Mouse (Mus musculus) adrenal gland, adult 2 months (tissue): ENCODE data around the gene Gfpt1. TPM values are rescaled to one million over a fixed set of nuclear protein-coding genes. Genes with fewer than 3 reads are reported as not detected.

ENCODE experiments used
- DNase-seq: peaks from one replicate; pipeline ENCODE4 v3.0.0; 2021
- polyA plus RNA-seq: library from polyadenylated mRNA; depleted of rRNA; stranded (reverse); fragments of >200 nt; gene quantifications from 2 replicates; pipeline ENCODE4 v1.2.3, GENCODE M21; 2012
- total RNA-seq, 2 experiments: library from RNA; stranded (reverse); gene quantifications; 2 replicates each; pipeline ENCODE4 v1.2.3; 2021

The Gfpt1 gene
- total and polyA plus RNA-seq, 3 experiments, result 4.3 to 42.4 (median 37.1) TPM

DNA sequence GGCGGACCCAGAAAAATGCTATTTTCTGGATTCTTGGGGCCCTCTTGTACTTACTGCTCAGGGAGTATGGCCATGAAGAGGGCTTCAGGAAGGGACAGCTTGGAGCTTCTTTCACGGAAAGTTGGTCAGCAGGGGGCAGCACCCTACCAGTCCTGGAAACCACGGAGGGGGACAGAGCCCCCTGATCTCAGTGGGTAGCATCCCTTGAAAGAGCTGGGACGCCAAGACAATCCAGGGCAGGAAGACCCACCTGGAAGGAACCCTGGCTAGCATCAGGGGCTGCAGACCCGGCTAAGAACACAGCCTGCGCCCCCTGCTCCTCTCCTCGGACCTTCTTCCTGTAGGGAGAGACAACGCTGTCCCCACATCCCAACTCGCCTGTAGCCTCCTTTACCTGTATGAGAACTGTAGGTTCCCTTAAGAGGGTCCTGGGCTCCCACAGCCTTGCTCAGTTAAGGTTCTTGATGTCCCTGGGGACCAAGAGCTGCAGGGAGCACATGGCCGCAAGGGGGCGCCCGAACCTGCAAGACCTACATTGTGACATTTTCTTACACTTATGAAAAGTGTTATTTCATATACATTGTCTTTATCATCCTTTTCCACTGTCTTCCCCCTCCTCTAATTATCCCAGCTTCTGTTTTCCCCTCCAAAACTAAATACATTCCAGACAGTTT lies 58.8 kb downstream of the Gfpt1 start:
- DNase-seq, result peak; percentile 83

DNA sequence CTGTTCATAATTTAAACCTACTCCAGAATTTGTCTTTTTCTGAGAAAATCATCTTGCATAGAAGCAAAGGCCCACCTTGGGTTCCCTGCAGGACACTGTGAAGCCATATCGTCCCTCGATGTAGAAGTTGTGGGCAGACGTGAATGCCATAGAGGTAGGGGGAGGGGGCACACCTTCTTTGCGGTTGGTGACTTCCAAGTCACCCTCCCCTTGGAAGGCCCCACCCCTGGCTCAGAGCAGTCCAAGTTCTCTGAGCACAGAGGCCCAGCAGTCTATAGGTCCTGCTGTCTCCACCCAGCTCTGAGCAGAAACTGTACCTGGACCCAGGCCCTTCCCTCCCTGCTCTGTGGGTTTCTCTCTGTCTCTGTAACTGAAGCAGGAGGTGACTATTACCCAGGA lies 59.3 kb downstream of the Gfpt1 start:
- peak; percentile 11 for DNase-seq

DNA sequence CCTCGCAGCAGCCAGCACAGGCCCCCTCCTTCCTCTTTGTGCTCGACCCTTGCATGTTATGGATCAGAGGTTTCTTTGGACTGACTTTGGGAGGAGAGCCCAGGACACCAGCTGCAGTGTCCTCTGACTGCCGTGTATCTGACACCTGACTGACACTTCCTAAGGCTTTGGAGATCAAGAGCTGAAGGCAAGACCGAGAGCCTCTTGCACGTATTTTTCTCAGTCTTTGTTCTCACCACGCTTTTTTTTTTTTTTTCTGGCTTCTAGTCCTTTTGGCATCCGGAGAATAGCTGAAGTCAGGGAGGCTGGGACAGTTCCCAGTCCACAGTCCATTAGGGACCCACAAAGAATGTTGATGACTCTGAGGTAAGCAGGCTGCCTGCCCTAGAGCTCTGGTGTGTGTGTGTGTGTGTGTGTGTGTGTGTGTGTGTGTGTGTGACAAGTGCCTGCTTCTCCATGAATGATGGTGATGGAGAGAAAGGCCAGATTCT lies 59.8 kb downstream of the Gfpt1 start:
- DNase-seq, result no peak

DNA sequence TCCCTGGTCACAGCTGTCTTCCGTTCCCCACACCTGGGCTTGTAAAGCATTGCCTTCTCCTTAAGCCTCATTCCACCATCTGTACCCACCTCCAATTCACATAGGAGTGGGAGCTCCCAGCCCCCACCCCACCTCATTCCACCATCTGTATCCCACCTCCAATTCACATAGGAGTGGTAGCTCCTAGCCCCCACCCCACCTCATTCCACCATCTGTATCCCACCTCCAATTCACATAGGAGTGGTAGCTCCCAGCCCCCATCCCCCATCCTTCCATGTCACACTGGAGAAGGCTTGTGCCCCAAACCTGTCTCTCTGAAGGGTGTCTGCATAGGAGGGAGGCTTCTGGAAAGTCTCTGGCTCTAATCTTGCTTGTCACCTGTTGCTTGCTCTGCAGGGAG lies 60.7 kb downstream of the Gfpt1 start:
- no peak for DNase-seq

DNA sequence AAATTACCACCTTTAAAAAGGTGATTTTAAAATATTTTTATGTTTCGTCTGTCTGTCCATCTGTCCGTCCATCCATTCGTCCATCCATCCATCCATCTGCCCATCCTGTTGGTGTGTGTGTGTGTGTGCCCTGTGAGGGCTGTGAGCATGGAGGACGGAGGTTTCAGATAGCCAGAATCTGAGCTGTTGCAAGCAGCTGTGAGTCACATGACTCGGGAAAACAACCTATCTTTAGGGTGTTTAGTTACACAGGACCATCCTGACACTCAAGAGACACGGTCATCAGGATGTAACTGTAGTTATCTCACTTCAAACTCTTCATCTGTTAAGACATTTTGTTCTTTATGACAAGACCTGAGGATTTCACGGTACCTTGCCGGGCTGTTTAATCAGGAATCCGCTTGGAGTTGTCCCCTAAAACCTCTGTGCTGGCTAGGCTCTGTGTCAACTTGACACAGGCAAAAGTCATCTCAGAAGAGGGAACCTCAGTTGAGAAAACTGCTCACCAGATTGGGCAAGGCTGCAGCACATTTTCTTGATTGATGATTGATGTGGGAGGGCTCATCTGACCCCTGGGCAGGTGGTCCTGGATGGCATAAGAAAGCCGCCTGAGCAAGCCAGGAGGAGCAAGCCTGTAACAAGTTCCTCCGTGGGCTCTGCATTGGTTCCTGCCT lies 61.6 kb downstream of the Gfpt1 start, which contains the start of gene D6Ertd527e:
TSS of gene D6Ertd527e (plus strand) at position 624 of the 674 bp plus-strand sequence.
- no peak for DNase-seq

DNA sequence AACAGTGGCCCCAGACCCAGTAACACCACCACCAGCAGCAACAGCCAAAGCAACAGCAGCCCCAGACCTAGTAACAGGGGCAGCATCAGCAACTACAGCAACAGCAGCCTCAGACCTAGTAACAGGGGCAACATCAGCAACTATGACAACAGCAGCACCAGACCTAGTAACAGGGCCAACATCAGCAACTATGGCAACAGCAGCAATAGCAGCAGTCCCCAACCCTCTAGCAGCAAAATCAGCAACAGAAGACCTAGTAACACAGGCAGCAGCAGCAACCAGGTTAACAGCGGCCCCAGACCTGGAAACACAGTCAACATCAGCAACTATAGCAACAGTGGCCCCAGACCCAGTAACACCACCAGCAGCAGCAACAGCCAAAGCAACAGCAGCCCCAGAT lies 68.8 kb downstream of the Gfpt1 start:
- DNase-seq, result no peak

DNA sequence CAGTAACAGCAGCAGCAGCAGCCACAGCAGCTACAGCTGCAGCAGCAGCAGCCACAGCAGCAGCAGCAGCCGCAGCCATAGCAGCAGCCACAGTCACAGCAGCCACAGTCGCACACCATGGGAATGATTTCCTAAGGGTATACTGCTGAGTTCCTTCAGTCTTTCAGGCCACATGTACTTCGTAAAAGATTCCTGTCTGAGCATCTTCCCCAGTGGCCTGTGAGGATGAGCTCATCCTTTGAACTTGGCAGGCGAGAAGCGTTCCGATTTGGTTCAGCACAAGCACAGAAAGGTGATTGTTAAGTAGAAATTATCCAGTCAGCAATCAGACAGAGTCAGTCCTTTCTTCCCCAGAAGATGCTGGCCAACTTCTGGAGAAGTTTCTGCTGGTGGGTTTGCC lies 69.5 kb downstream of the Gfpt1 start:
- DNase-seq, result no peak

DNA sequence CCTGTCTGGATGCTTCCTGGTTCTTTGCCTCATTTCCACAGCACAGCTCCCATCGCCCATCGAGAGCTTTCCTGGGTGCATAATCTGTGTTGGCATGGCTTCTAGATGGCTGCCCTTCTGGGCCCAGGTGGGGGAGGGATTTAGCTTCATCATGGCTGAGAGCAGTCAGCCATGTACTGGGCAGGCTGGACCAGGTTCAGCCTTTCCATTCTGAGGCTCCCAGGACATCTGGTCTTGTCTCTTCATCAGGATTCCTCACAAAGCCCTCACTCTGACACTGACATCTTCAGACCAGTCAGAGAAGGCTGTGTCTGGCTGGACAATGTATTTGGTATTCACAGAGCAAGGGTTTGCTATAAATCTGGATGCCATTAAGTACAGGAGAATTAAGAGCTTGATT lies 73.3 kb downstream of the Gfpt1 start:
- no peak for DNase-seq

DNA sequence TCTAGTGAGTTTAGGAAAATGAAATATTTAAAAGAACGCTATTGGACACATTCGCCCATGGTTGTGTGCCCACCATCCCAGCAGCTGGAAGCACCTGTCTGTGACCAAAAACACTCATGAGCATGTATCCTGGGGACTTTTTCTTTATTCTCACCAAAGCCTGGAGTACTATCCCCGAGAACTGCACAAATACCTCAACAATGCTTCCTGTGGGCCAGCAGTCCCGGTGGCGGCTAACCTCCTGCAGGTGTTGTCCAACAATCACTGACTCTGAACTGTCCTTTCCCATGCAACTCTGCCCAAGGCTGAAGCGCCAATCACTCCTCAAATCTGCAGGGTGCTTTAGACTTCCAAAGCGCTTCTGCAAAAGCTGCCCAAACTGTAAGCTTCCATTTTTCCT lies 74.0 kb downstream of the Gfpt1 start:
- DNase-seq, result no peak

DNA sequence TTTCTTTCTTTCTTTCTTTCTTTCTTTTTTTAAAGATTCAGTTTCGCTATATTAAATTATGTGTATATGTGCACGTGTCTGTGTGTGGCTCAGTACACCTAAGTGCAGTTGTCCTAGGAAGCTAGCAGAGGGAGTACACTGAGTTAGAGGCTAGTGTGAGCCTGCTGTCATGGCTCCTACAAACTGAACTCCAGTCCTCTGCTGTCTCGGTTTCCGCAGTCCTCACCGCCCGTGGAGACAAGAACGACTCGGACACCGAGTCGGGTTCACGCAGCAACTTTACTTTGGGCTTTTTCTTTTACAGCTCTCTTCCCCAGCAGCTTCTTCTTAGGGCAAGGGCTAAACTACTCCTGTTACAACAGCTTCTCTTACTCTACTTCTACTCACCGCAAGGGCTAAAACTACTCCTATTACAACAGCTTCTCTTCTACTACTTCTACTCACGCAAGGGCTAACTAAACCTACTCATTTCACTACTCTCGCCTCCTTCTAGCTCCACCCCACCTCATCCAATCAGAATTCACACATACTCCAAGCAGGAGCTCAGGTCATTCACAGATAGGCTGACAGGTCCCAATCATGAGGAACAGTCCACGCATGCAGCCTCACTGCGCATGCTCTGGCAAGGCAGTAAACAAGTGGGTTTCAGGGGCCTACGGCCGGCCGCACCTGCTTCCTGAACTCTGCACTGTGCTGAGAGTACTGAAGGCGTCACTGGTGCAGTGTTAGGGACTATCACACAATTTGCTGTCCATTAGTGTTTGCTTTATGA lies 76.6 kb downstream of the Gfpt1 start:
- DNase-seq, result no peak

DNA sequence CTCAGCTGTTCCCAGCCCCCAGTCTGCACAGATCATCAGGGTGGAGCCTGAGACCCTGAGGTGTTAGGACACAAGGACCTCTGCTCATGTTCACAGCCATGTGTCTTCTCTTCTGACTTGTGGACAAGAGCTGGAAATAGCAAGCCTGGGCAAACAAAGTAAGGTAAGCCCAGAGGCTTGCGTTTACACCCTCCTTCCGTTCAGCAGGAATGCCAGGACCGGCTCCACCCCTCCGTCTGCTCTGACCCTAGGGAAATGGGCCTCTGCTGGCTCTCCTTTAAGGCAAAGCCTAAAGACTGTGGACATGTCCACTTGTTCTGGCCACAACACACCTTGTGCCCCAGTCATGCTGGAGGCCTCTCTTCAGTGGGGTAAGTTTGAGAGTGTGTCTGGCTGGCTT lies 77.3 kb downstream of the Gfpt1 start:
- no peak for DNase-seq

DNA sequence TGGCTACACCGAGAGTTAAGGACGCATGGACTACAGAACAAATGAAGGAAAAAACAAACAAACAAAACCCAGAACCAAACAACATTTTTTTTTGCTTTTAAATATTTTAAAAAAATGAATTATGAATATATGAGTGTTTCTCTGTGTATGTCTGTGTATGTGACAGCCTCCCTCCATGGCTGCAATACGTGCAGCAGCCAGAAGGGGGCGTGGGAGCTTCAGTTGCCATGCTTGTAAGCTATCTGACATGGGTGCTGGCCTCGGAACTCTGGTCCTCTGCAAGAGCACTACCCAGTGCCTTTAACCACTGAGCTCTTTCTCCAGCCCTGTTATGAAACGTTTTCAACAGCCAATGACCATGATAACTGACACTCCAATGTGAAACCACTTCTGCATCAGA lies 78.0 kb downstream of the Gfpt1 start:
- no peak for DNase-seq

DNA sequence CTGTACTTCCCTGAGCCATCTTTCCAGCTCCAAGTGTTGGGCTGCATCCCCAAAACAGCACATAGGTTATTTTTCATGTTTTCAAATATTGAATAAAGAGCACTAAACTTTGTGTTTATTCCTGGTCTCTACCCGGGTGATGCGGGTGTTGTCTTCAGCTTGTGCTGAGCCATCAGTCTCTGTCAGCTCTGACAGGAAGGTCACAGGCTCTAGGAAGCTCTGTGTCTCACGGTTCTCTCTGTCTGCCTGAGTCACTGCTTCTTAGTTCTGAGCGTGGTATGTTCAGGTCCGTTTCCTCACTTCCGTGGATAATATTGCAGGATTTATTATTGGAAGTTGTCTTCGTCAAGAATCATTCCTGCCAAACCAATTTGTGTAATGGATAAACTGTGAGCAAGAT lies 79.3 kb downstream of the Gfpt1 start:
- DNase-seq, result no peak

DNA sequence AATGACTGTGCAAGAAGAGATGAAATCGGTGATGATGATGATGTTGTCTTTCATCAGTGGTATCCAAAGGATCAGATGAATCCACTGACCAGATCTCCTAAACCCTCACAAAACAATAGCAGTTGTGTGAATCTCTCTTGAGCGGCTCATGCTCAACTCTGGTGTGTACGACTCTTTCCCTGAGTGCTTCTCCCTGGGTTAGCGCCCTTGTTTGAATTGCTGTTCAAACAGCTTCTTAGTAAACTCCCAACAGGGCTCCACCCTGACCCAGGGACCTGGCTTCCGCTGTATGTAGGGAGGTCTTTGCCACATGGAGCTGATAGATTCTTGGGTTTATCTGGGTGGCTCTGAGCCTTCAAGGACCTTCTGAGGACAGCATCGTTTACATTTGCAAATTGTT lies 80.8 kb downstream of the Gfpt1 start:
- DNase-seq, result no peak

DNA sequence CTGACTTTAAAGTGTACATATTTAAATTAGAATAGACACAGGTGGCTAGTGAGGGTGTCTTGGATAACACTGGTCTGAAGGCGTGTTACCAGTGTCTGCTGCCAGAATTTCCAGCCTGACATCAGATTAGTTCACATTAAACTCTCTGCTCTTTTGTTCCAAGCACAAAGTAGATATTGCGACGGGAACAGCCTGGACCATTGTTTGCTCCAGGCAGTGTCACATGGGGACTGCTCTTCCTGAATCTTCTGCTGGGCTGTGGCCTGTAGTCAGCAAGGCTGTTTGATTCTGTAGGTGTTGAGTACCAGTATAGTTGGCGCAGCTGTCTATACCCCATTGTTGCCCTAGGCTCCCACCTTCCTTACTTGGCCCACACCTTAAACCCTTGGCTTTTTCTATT lies 81.3 kb downstream of the Gfpt1 start:
- no peak for DNase-seq

DNA sequence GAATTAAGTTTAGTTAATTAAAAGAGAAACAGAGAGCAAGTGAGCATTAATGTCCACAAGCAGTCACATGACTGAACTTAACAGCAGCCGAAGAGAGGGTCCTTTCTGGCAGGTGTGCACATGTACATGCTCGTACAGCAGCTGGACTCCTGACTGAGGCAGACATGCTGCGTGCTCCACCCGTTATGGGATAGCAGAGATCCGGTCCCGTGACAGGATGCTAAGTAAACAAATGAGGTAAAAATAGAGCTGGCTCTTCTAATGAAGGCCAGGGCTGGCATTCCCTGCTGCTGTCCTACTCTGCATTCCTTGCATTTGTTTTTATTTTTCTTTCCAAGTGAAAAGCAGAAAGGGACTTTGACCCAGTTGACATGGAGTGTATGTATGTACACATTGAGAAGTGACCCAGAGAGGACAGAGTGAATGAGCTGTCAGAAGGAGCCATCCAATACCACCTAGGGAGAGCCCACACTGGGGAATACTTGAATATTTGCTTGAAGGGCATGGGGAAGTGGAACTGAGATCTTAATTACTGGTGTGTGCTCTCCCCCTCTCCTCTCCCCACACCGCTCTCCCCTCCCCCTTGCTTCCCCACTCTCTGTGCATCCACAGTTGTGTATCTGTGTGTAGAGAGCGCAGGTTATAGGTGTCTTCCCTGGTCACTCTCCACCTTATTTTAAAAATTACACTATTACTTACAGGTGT lies 84.6 kb downstream of the Gfpt1 start:
- DNase-seq, result no peak

DNA sequence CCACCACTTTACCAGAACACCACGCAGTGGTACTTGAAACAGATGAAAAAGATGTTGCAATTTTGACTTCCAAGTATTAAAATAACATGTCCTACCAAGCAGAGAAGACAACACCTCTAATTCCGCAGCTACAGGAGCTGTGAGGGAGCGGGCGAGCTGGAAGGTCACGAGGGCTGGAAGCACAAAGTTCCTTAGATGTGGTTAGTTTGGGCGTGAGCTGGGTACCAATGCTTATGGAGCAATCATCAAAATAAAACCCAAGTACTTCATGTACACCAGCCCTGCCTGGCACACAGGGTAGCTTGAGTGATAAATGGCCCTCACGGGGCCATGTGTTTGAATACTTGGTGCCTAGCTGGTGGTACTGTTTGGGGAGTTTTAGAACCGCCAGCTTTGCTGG lies 87.2 kb downstream of the Gfpt1 start:
- peak; percentile 13 for DNase-seq

DNA sequence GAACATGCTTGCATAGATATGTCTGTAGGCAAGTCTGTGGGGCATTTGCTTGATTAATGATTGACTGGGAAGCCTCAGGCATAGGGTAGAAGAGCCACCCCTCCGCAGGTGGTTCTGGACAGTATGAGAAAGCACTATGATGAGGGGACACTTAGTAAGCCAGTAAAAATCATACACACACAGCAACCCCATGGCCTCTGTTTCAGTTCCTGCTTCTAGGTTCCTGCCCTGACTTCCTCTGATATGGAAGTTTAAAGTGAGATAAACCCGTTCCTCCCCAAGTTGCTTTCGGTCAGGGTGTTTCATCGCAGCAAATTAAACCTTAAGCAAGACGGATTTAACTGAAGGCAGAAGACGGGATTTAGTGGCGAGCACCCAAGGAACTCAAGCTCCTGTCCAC lies 88.0 kb downstream of the Gfpt1 start:
- no peak for DNase-seq

DNA sequence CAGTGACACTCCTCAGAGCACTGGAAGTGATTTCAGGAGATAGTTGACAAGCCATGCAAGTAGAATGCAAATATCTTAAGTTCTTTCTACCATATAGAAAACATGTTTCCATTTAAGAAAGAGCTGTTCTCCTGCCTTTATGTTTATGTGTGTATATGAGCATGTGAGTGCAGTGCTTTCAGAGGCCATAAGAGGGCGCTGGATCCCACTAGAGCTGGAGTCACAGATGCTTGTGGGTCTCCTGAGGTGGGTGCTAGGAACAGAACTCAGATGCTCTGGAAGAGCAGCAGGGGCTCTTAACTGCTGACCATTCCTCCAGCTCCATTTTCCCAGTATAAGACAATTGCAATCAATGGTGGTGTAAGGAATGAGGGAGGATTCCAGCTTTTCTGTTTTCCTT lies 88.4 kb downstream of the Gfpt1 start:
- DNase-seq, result no peak

DNA sequence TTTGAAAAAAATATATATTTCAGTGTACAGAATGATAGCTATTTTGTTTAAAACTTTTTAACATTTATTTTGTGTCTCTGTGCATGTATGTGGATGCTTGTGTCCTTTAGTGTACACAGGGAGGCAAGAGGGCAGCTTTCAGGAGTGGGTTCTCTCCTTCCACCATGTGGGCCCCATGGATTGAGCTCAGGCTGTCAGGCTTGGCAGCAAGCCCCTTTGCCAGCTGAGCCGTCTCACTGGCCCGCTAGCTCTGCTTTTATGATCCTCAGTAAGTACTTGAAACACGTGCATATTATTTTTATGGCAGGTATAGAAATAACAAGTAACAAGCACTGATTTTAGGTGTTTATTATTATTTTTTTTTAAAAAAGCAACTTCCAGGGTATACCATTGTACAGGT lies 90.9 kb downstream of the Gfpt1 start:
- no peak for DNase-seq

DNA sequence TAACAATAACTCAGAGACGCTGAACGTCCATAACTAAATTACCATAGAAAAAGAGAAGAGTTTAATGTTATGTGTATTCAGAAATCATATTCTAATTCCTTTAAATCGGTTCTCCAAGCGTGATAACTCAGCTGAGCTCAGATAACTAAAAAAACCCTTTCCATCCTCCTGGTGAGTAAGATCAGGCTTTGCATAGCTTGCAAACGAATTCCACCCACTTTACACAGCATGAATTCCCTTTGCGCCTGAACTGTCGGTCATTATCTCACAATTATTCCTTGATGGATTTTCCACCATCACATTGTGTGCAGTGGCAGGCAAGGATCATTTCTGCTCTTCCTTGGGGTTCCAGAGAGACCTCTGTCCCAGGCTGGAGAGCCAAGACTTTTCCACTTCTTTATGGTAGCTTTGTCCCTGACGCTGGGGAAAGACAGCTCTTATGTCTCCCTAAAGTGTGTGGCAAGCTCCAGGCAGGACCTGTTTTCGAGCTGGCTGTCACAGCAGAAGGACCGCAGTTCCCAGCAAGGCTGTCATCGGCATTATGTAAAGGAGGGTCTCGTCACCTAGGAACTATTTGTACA lies 91.4 kb downstream of the Gfpt1 start:
- DNase-seq, result no peak

DNA sequence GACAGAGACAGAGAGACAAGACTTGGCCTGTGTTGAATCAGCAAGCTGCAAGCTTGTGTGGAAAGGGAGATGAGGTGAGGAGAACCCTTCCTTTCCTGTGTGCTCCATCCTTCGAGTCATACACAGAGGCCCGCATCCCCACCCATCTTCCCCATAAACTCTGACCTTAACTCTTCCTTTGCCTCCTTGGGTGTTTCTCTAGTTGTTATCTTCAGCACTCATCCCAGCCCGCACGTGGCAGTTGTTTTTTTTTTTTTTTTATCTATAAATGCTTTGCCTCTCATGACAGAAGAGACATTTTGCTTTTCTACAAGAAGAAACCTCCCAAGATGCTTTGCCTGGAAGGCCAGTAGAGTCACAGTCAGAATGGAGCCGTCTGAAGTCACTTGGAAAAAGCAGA lies 95.8 kb downstream of the Gfpt1 start:
- DNase-seq, result no peak
